Mouse (Mus musculus) brain, embryonic 14.5 days (tissue): ENCODE measurements at regions not wholly inside any gene's neighbourhood (a gene's known extent, or its start where the extent isn't known, plus 50 kb on each side); places are given as distances from the start of the nearest gene placed in this dataset.

Experiments
- DNase-seq: peaks from one replicate; pipeline ENCODE4 v3.0.0-alpha.2; 2011; ENCODE audit warnings: low read depth
- CTCF ChIP-seq: fragments of 200-500 bp; IDR thresholded peaks from 2 replicates; pipeline ENCODE4 v1.5.1; 2012; ENCODE audit warnings: inconsistent platforms, mild to moderate bottlenecking, moderate library complexity, borderline replicate concordance; ENCODE audit not compliant: insufficient read depth, insufficient read length; ENCODE audit errors: extremely low read depth
- POLR2A ChIP-seq: fragments of 200-500 bp; IDR thresholded peaks from 2 replicates; pipeline ENCODE4 v1.6.1; 2012; ENCODE audit warnings: mild to moderate bottlenecking, inconsistent platforms, borderline replicate concordance; ENCODE audit not compliant: poor library complexity, insufficient read depth, insufficient read length, severe bottlenecking; ENCODE audit errors: extremely low read depth

DNA sequence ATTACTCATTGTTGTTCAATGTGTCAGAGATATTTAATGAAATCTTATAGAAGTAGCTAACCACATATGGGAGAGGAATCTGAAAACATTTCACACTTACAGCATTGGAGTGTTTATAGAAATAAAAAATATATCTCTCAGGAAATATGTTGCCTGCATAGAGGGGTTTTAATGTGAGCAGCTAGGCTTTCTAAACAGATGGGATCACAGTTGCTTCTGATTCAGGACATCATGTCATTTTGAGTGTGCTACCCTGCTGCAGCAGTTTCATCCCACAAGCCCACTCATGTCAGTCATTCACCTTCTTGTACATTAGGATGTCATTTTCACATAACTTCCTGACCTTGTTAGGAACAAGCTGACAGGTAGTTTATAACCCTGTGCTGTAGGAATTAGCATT, 1973.4 kb downstream of the Olfm4 start:
- peak; percentile 42 for DNase-seq
- TF ChIP-seq POLR2A (no peak), CTCF (no peak)

DNA sequence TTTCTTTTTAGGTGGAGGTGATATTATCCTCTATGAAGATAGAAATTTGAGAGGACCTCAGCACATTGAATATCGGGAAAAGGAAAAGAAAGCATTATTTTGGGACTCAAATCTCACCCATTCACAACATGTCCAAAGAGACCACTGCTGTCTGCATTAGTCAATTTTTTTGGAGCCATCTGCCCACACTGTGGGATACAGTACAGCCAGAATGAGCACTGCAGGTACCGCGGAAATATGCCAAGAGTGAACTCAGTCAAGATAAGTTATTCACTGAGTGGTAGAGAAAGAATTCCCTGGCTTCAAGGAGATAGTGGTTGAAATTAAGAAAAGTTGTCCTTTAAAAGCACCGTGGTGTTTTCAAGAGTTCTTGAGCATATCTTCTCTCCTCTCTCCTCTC, 2003.9 kb downstream of the Olfm4 start:
- no peak for DNase-seq
- TF ChIP-seq CTCF, result no peak
- TF ChIP-seq POLR2A, result no peak

DNA sequence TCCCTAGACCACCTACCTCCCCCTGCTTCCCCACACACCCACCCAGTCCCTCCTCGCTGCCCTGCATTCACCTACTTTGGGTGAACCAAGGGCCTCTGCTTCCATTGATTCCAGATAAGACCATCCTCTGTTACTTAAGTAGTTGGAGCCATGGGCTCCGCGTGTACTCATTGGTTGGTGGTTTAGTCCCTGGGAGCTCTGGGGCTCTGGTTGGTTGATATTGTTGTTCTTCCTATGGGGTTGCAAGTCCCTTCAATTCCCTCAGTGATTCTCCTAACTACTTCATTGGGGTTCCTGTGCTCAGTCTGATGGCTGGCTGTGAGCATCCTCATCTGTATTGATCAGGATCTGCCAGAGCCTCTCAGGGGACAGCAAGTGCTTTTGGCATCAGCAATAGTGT, 2004.5 kb downstream of the Olfm4 start:
- no peak for DNase-seq
- TF ChIP-seq POLR2A, result no peak
- no peak for TF ChIP-seq CTCF

DNA sequence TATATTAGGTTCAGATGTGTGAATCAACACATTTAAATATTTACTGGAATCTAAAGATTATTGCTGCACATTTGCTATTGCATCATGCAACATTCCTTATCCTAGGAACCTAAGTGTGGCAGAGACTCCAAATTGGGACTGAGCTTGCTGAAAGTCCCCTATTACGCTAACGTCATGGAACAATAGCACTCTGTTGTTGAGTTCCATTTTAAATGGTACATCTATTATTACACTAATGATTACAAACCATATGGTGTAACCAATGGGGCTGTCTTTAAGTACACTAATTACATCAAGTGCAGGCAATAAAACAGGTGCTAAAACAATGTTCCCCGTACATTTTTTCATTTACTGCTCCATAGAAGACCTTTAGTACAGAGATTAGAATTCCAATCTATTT, 2018.9 kb downstream of the Olfm4 start:
- TF ChIP-seq CTCF, result no peak
- TF ChIP-seq POLR2A, result no peak
- peak; percentile 54 for DNase-seq

DNA sequence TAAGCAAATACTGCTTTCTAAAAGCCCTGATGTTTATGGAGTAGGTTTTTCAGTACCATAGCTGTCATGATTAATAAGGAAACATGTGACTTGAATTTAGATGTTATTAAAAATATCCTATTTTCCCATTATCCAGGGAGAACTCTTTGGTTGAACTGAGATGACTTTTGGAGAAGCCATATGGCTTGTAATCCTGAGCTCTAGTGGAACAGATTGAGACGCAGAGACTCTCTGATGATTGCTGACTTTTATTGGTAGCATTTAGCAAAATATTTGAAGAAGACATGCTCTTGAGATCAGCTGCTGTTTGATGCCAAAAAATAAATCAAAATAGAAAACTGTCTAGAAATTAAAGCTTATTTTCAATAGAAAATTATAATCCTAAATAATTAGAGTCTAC, 2030.8 kb downstream of the Olfm4 start:
- no peak for TF ChIP-seq CTCF
- TF ChIP-seq POLR2A, result no peak
- DNase-seq, result no peak
